Mouse (Mus musculus): Measurements from ENCODE around the gene Mief1.

- TF ChIP-seq POLR2A (IDR thresholded peaks at IDR 0.05; ENCODE audit: borderline replicate concordance, extremely low read depth, low read depth, low read length) (no peak), CTCF (IDR thresholded peaks at IDR 0.05; ENCODE audit: insufficient read depth, low read length) (no peak)
Measured at GRCm38 (mm10) chr15:80203406-80203805, 30.4 kb upstream of the Mief1 start.

Measured in lung, adult 2 months (tissue).